Mouse (Mus musculus) forebrain, embryonic 15.5 days (tissue): ENCODE measurements around the gene Kcnj4. TPM values are rescaled to one million over a fixed set of nuclear protein-coding genes. Genes with fewer than 3 reads are reported as not detected.

Source experiments
- ATAC-seq: fragments of 200-750 bp; cut with Nextera tagmentation; replicated peaks from 2 replicates; pipeline ENCODE4 v1.8.0; 2017; ENCODE audit warnings: mild to moderate bottlenecking, moderate TSS enrichment, moderate library complexity
- H3K27ac ChIP-seq: fragments of 300-500 bp; sonication (generic); replicated peaks from 2 replicates; pipeline ENCODE4 v1.5.1; 2015; ENCODE audit warnings: mild to moderate bottlenecking, inconsistent platforms
- H3K27me3 ChIP-seq: fragments of 300-500 bp; sonication (generic); 2 replicates; pipeline ENCODE4 v1.6.1; 2015; ENCODE audit warnings: inconsistent platforms
- H3K36me3 ChIP-seq: fragments of 300-500 bp; sonication (generic); 2 replicates; pipeline ENCODE4 v1.6.1; 2015; ENCODE audit warnings: mild to moderate bottlenecking, inconsistent platforms
- H3K4me1 ChIP-seq: fragments of 300-500 bp; sonication (generic); 2 replicates; pipeline ENCODE4 v1.6.1; 2015; ENCODE audit warnings: inconsistent platforms
- H3K4me2 ChIP-seq: fragments of 300-500 bp; sonication (generic); replicated peaks from 2 replicates; pipeline ENCODE4 v1.6.1; 2015; ENCODE audit warnings: mild to moderate bottlenecking, inconsistent platforms
- H3K4me3 ChIP-seq: fragments of 300-500 bp; sonication (generic); 2 replicates; pipeline ENCODE4 v1.5.1; 2015; ENCODE audit warnings: mild to moderate bottlenecking, inconsistent platforms
- H3K9ac ChIP-seq: fragments of 300-500 bp; sonication (generic); replicated peaks from 2 replicates; pipeline ENCODE4 v1.6.1; 2015; ENCODE audit warnings: mild to moderate bottlenecking, inconsistent platforms
- H3K9me3 ChIP-seq: fragments of 300-500 bp; sonication (generic); 2 replicates; pipeline ENCODE4 v1.6.1; 2016; ENCODE audit warnings: inconsistent platforms
- WGBS: fragments of 180-500 bp; shearing (Covaris S2); methylation state at CpG from one replicate; pipeline ENCODE4 v1.1.7; 2015; ENCODE audit warnings: mixed read lengths; 5-methylcytosine and 5-hydroxymethylcytosine counted together
- polyA plus RNA-seq: library from polyadenylated mRNA; unstranded; fragments of >200 nt; fragmentation: Nextera tagmentation; extraction: Ambion mirVana; gene quantifications from 2 replicates; pipeline ENCODE4 v1.2.1, GENCODE M21; 2015

Kcnj4 gene
- polyA plus RNA-seq, 1 experiment from 2014 or later: 0.20 TPM

DNA sequence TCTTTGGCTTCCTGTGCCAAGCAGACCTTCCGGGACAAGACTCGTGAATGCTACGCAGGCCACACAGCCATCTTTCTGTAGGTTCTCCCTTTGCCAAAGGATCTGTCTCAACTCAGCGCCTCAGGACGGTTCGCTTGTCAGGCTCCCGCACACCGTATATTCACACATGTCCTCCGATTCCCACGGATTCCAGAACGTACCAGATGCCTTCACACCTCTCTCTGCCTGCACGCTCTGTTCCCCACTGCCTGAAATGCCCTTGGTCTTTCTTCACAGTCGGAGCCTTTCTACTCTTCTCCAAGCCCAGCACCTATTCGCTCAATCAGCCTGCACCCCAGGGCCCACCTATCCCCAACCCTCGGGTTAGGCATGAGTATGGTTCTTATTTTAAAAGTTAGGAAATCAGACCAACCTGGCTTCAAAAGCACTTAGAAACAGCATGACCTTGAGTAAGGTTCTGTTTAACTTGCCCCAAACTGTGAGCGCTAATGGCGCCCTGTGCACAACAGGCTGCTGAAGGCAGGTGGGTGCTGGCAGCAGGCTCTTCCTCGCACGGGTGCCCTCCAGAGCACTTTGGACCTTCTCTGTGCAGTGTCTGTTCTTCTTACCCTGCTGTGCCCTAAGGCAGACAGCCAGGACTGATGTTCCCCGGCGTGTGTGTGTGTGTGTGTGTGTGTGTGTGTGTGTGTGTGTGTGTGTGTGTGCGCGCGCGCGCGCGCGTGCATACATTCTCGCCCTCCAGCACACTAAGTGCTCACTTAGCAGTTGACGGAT is 2.2 kb upstream of the Kcnj4 start:
- Histone ChIP-seq H3K4me2 (no peak overlapping the region), H3K4me3 (no peak overlapping the region), H3K27me3 (peaks cover 55% of the 10 kb centered on the region), H3K27ac (no peak overlapping the region), H3K36me3 (no peaks in the 10 kb centered on the region), H3K9me3 (no peaks in the 10 kb centered on the region), H3K9ac (no peak overlapping the region), H3K4me1 (peaks cover 43% of the 10 kb centered on the region)
- 54% methylated on average over 31 of the region's 31 CpGs for WGBS
- ATAC-seq: no peak

DNA sequence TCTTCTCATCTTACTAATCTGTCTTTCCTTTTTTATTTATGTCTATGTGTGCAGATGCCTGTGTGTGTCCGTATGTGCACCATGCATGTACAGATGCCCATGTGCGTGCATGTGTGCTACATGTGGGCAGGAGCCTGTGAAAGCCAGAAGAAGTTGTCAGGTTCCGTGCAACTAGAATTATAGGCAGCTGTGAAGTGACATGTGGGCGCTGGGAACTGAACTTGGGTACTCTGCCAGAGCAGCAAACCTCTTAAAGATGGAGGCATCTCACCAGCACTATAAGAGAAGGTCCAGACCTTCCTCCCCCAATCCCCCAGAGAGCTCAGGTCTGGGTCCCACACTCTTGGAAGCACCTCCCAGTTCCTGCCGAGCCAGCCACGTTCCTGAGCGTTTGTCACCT is 1.4 kb upstream of the Kcnj4 start:
- Histone ChIP-seq H3K27me3 (peaks cover 58% of the 10 kb centered on the region), H3K4me3 (0 out of 2 replicates have a peak overlapping the region, but pooled peaks have one; percentile 51)
- WGBS: 31% methylated on average over 7 of the region's 7 CpGs

DNA sequence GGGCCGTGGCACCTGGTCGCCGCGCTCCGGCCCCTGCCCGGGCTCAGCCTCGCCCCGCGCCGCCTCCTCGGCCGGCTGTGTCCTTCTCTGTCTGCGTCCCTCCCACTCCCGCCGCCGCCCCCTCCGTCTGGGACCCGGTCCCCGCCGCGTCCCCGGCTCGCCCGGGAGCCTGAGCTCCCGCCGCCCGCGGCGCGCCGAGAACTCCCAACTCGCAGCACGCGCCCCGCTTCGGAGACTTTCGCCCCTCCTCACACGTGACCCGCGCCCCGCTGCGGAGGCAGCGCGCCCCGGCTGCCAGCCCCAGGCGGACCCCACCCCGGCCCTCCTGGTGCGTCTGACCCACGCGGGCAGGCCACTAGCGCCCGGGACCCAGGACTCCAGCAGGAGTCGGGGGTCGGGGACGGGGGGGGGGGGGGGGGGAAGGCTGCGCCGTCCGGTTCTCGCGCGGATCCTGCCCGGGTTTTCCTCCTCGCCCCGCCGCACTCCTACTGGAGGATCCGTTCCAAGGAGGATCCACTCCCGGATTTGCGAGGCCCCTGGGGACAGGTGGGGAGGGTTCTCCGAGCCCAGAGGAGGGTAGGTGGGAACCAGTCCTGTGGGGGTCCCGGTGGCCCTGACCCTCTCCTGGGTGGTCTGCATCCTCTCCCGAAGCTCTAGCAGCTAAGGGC is 709 bp upstream of the Kcnj4 start:
- Histone ChIP-seq H3K4me2 (peak overlapping the region; percentile 100), H3K4me3 (peak overlapping the region; percentile 51), H3K4me1 (peaks cover 34% of the 10 kb centered on the region), H3K36me3 (no peaks in the 10 kb centered on the region), H3K9me3 (no peaks in the 10 kb centered on the region), H3K9ac (peak overlapping the region; percentile 46), H3K27me3 (peaks cover 52% of the 10 kb centered on the region), H3K27ac (no peak overlapping the region)
- ATAC-seq: peak; percentile 57
- under 1% methylated on average over 52 of the region's 71 CpGs for WGBS

More for the DNA sequence above, 1.4 kb upstream of the Kcnj4 start:
- Histone ChIP-seq H3K9ac (no peak overlapping the region), H3K27ac (no peak overlapping the region), H3K4me1 (peaks cover 36% of the 10 kb centered on the region), H3K9me3 (no peaks in the 10 kb centered on the region), H3K4me2 (peak overlapping the region; percentile 100), H3K36me3 (no peaks in the 10 kb centered on the region)
- no peak for ATAC-seq

DNA sequence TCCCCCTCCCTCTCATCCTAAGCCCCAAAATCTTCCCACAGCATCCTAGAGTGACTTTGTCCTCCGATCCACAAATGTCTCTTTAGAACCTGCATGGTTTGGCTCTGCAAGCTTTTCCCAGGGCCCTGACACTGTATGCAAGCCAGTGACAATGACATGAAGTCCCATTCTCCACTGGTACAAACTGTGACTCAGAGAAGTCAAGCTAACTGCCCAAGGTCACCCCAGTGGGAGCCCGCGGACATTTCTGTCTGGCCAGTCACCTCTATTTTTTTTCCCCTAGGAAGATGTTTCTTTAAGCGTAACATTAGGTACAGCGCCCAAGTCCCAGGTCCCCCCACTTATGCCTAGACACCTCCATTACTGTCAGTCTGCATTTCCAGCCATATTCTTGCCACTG is 1.6 kb downstream of the Kcnj4 start:
- Histone ChIP-seq H3K4me3 (no peak overlapping the region), H3K9ac (no peak overlapping the region), H3K4me1 (peaks cover 32% of the 10 kb centered on the region), H3K27ac (no peak overlapping the region), H3K9me3 (no peaks in the 10 kb centered on the region), H3K36me3 (no peaks in the 10 kb centered on the region), H3K4me2 (no peak overlapping the region), H3K27me3 (peaks cover 41% of the 10 kb centered on the region)
- 60% methylated on average over 5 of the region's 5 CpGs for WGBS
- ATAC-seq: no peak

DNA sequence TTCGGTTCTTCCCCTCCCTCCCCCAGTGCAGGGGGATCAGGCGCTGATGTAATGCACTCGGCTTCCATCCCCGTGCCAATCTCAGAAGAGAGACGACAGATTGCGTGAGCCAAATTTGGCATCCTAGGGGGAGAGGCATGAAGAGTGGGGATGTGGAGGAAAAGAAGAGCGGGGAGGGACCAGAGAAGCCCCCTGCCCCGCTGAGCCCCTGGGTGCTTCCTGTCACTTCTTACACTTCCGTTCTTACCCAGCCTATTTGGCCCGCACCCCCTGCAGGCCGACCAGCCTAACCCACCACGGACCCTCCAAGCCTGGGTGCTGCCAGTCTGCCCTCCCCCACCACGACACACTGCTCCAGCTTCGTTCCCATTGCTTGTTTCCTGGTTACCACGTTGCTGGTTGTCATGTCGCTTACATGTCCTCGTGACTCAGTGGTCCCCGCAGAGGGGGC is 2.1 kb downstream of the Kcnj4 start:
- Histone ChIP-seq H3K4me1 (peaks cover 32% of the 10 kb centered on the region), H3K9me3 (no peaks in the 10 kb centered on the region), H3K36me3 (no peaks in the 10 kb centered on the region), H3K9ac (no peak overlapping the region), H3K27me3 (peaks cover 41% of the 10 kb centered on the region), H3K4me2 (peak overlapping the region; percentile 26), H3K27ac (no peak overlapping the region), H3K4me3 (0 out of 2 replicates have a peak overlapping the region, but pooled peaks have one; percentile 10)
- 9% methylated on average over 18 of the region's 18 CpGs for WGBS
- ATAC-seq: no peak; the same call in 1 of the 2 replicates

DNA sequence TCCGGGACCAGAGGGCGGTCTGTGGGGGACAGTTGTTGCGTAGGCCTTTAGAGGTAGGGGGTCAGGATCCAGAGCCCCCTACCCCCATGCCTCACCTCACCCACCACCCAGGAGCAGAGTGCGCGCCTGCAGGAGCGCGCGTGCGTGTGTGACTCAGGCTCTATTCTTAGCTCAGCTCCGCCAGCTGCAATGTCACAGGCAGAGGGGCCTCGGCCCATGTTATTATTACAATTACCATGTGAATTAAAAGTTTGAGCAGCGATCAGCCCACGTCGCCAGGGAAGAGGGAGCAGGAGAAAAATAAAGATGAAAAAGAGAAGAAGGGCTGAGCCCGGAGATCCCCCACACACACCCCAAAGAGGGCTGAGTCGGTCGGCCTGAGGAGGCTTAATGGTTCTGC is 4.9 kb downstream of the Kcnj4 start:
- ATAC-seq: no peak
- H3K36me3 ChIP-seq: no peaks in the 10 kb centered on the region
- peaks cover 27% of the 10 kb centered on the region for H3K27me3 ChIP-seq
- peaks cover 19% of the 10 kb centered on the region for H3K4me1 ChIP-seq
- H3K4me3 ChIP-seq: no peak overlapping the region
- H3K9me3 ChIP-seq: no peaks in the 10 kb centered on the region
- no peak overlapping the region for H3K9ac ChIP-seq
- no peak overlapping the region for H3K4me2 ChIP-seq
- WGBS: 61% methylated on average over 17 of the region's 17 CpGs
- H3K27ac ChIP-seq: no peak overlapping the region

DNA sequence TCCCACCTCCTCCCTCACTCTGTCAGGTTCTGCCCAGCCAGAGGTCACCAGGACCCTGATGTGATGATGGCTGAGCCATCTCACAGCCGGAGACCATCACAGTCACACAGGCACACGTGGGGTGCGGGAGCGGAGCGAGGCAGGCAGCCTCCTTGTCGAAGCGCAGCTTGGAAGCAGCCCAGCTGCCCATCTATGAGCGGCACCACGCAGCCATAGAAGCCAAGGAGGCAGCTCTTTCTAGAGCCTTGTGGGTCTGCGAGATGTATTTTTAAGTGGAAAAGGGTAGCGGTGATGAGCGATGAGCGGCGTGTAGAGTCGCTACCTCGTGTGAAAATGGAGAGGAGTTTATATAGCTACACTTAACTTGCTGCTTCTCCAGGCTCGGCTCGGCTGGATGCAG is 11.5 kb downstream of the Kcnj4 start:
- no peak overlapping the region for H3K27ac ChIP-seq
- no peaks in the 10 kb centered on the region for H3K9me3 ChIP-seq
- no peaks in the 10 kb centered on the region for H3K4me1 ChIP-seq
- ATAC-seq: no peak
- H3K4me3 ChIP-seq: no peak overlapping the region
- H3K9ac ChIP-seq: no peak overlapping the region
- no peak overlapping the region for H3K4me2 ChIP-seq
- 48% methylated on average over 18 of the region's 18 CpGs for WGBS
- H3K36me3 ChIP-seq: no peaks in the 10 kb centered on the region
- no peaks in the 10 kb centered on the region; the same call in 1 of the 2 replicates for H3K27me3 ChIP-seq

DNA sequence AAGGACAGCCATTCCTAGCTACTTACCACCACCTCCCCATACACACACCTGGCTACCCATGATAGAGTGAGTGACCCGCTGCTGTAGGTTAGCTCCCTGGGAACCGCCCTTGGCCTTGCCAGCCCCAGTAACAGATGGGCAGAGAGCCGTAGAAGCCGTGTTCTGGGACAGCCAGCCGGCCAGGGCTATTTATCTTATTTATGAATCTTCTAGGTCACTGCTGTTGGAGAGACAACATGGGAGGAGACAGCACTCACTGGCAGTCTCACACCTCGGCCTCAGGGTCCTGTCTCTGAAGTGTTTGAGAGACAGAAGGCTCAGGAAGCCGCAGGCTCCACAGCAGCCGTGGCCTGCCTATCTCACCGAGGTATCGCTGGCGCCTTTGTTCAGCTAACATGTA is 15.6 kb downstream of the Kcnj4 start:
- no peak overlapping the region for H3K4me3 ChIP-seq
- no peak for ATAC-seq
- no peaks in the 10 kb centered on the region for H3K36me3 ChIP-seq
- no peaks in the 10 kb centered on the region for H3K4me1 ChIP-seq
- H3K27ac ChIP-seq: no peak overlapping the region
- no peak overlapping the region for H3K9ac ChIP-seq
- H3K4me2 ChIP-seq: no peak overlapping the region
- 71% methylated on average over 11 of the region's 11 CpGs for WGBS
- H3K27me3 ChIP-seq: no peaks in the 10 kb centered on the region; the same call in 1 of the 2 replicates
- no peaks in the 10 kb centered on the region for H3K9me3 ChIP-seq

DNA sequence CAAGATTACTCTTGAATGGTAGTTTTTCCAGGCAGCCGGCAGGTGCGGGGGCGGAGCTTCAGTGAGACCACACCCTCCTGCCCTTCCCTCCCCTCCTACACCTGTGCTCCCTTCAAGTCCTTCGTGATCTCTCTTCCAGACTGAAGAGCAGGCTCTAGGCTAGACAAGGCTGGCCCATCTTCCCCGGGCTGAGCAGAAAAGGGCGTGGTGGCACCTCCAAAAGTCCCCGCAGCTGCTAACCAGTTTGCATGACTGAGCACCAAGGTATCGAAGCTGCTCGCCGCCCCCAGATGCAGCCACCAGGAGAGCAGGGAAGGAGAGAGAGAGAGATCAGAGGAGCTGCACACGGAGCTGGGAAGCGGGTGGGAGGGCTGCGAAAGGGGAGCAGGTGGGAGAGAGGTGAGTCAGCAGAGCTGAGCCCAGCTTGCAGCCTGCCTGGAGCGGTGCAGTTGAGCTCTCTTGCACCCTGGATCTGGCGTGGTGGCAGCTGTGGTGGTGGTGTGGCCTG is 23.8 kb downstream of the Kcnj4 start:
- no peak for ATAC-seq
- WGBS: 9% methylated on average over 15 of the region's 15 CpGs
- no peaks in the 10 kb centered on the region for H3K9me3 ChIP-seq

DNA sequence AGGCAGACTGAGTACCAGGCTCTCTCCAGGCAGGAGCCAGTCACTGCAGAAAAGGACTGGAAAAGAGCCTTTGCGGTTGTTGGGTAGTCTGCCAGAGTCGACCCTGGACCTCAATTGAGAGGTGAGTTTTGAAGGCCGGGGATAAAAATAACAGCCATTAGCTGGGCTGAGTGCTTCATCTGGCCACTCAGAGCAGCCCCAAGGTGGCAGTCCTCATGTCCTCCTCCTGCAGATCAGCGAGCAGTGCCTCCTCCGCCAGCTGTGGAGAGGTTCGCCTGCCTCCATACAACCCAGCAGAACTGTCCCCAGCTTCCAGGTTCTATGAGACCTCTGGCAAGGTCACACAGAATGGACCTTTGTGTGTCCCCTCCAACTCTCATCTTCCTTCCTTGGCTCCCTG is 27.8 kb downstream of the Kcnj4 start:
- H3K36me3 ChIP-seq: no peaks in the 10 kb centered on the region
- ATAC-seq: no peak
- H3K4me2 ChIP-seq: no peak overlapping the region
- no peak overlapping the region for H3K4me3 ChIP-seq
- no peak overlapping the region for H3K9ac ChIP-seq
- no peaks in the 10 kb centered on the region for H3K9me3 ChIP-seq
- no peaks in the 10 kb centered on the region for H3K27me3 ChIP-seq
- no peaks in the 10 kb centered on the region for H3K4me1 ChIP-seq
- H3K27ac ChIP-seq: no peak overlapping the region
- 68% methylated on average over 6 of the region's 6 CpGs for WGBS

More for the DNA sequence above, 23.8 kb downstream of the Kcnj4 start:
- no peaks in the 10 kb centered on the region for H3K27me3 ChIP-seq
- H3K36me3 ChIP-seq: no peaks in the 10 kb centered on the region
- no peak overlapping the region for H3K4me3 ChIP-seq
- no peak overlapping the region for H3K9ac ChIP-seq
- no peak overlapping the region for H3K27ac ChIP-seq
- no peaks in the 10 kb centered on the region for H3K4me1 ChIP-seq
- no peak overlapping the region for H3K4me2 ChIP-seq

DNA sequence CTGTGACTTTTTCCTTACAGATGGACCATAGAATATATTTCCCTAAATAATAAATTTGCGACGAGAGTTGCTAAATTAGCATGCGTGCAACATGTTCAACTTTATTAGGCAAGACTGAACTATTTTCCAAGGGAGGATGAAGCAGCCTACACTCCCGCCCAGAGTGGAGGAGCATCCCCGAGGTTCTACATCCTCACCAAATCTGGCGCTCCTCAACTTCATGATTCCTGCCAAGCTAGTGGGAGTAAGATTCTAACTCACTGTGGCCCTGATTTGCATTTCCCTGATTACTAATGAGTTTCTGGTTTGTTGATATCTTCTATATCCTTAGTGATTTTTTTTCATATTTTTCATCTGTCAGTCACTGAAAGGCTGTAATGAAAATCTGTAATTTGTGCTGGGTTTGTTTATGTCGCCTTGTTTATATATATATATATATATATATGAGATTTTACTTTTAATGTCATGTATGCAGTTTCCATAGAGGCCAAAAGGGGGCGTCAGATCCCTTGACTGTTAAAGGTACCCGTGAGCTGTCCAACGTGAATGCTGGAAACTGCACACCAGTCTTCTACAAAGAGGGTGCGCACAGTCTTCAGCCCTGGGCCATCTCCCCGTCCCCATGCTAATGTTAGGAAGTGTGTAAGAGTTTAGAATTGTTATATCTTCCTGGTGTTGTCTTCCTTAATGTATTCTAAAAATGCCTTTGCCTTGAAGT is 31.2 kb downstream of the Kcnj4 start:
- Histone ChIP-seq H3K4me3 (no peak overlapping the region), H3K9ac (no peak overlapping the region), H3K4me2 (no peak overlapping the region), H3K36me3 (no peaks in the 10 kb centered on the region), H3K9me3 (no peaks in the 10 kb centered on the region), H3K27ac (no peak overlapping the region), H3K4me1 (peaks cover 15% of the 10 kb centered on the region), H3K27me3 (no peaks in the 10 kb centered on the region)
- no peak for ATAC-seq
- WGBS: 54% methylated on average over 12 of the region's 12 CpGs

DNA sequence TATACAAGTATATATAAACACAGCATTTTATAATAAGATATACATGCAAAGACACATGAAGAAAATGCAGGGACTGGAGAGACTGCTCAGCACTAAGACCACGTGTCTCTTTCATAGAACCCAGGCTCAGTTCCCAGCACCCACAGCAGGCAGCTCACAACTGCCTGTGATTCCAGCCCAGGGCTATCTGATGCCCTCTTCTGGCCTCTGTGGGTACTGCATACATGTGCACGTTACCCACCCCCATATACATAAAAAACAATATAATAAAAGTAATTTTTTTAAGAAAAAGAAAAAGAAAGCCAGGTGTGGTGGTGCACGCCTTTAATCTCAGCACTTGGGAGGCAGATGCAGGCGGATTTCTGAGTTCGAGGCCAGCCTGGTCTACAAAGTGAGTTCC is 32.0 kb downstream of the Kcnj4 start:
- Histone ChIP-seq H3K36me3 (no peaks in the 10 kb centered on the region), H3K4me1 (peaks cover 15% of the 10 kb centered on the region), H3K4me2 (no peak overlapping the region), H3K27me3 (no peaks in the 10 kb centered on the region), H3K9me3 (no peaks in the 10 kb centered on the region), H3K9ac (no peak overlapping the region), H3K27ac (no peak overlapping the region), H3K4me3 (no peak overlapping the region)
- no peak for ATAC-seq
- WGBS: 81% methylated on average over 5 of the region's 5 CpGs
